In genomic region chr2:127501061-127501460, GRCm38 (mm10) we compare ENCODE assay signal across 9 mouse cellular contexts. TPM values are rescaled to one million over a fixed set of nuclear protein-coding genes. Genes with fewer than 3 reads are reported as not detected.
DNase-seq lines count a peak whose midpoint lies in the region; ATAC-seq and TF ChIP-seq lines count a peak whose summit lies in the region.
"Had no signal": no experiment of that assay in that cellular context is flagged by ENCODE, and none has a peak within 500 bp of the region (broad histone marks: within the 10 kb centered on the region; RNA-seq: fewer than 3 reads in every experiment).

No protein-coding gene starts in this region.

- H3K9ac ChIP-seq in hindbrain, postnatal 0 days (replicated peaks; ENCODE audit: low read length): no peak overlapping the region
- H3K9ac ChIP-seq in hindbrain, embryonic 16.5 days (ENCODE audit: low read depth, low read length): no peak overlapping the region
- H3K9ac ChIP-seq in forebrain, embryonic 14.5 days (ENCODE audit: low read length): no peak overlapping the region
- H3K9ac ChIP-seq in kidney, embryonic 14.5 days (ENCODE audit: low read depth, low read length): no peak overlapping the region
- H3K9ac ChIP-seq: liver, embryonic 13.5 days had no signal

- no peak overlapping the region for H3K4me3 ChIP-seq in hindbrain, postnatal 0 days (ENCODE audit: low read length)
- no peak overlapping the region for H3K4me3 ChIP-seq in hindbrain, embryonic 16.5 days (ENCODE audit: low read length)
- H3K4me3 ChIP-seq in forebrain, embryonic 14.5 days (ENCODE audit: low read depth, low read length): no peak overlapping the region
- no peak overlapping the region for H3K4me3 ChIP-seq in kidney, embryonic 14.5 days (ENCODE audit: low read length)
- H3K4me3 ChIP-seq: liver, embryonic 13.5 days had no signal

- 53% methylated on average over 7 of the region's 7 CpGs for WGBS in hindbrain, postnatal 0 days
- 56% methylated on average over 7 of the region's 7 CpGs for WGBS in hindbrain, embryonic 16.5 days
- WGBS in forebrain, embryonic 14.5 days: 51% methylated on average over 7 of the region's 7 CpGs
- 55% methylated on average over 7 of the region's 7 CpGs for WGBS in kidney, embryonic 14.5 days

- ATAC-seq in hindbrain, postnatal 0 days: no peak
- no peak for ATAC-seq in hindbrain, embryonic 16.5 days
- ATAC-seq in forebrain, embryonic 14.5 days: peak; percentile 45; the same call in 1 of the 2 replicates
- ATAC-seq in kidney, embryonic 14.5 days (ENCODE audit: low FRiP score, low TSS enrichment): 0 out of 2 replicates have a peak, but pooled peaks have one; percentile 18

- H3K27ac ChIP-seq in hindbrain, postnatal 0 days: no peak overlapping the region
- no peak overlapping the region for H3K27ac ChIP-seq in hindbrain, embryonic 16.5 days (ENCODE audit: low read depth, low read length)
- no peak overlapping the region for H3K27ac ChIP-seq in forebrain, embryonic 14.5 days (ENCODE audit: low read depth, low read length)
- H3K27ac ChIP-seq in kidney, embryonic 14.5 days (ENCODE audit: low read depth, low read length): no peak overlapping the region
- H3K27ac ChIP-seq: liver, embryonic 13.5 days had no signal

- H3K9me3 ChIP-seq in hindbrain, postnatal 0 days (ENCODE audit: low read length): no peaks in the 10 kb centered on the region
- H3K9me3 ChIP-seq in hindbrain, embryonic 16.5 days (ENCODE audit: control insufficient read depth, low read length): no peaks in the 10 kb centered on the region
- no peaks in the 10 kb centered on the region for H3K9me3 ChIP-seq in forebrain, embryonic 14.5 days (replicated peaks; ENCODE audit: control insufficient read depth, low read length)
- H3K9me3 ChIP-seq in kidney, embryonic 14.5 days (ENCODE audit: control insufficient read depth, low read length): no peaks in the 10 kb centered on the region
- H3K9me3 ChIP-seq: liver, embryonic 13.5 days had no signal

- no peak overlapping the region for H3K4me2 ChIP-seq in hindbrain, postnatal 0 days (ENCODE audit: low read depth, low read length)
- H3K4me2 ChIP-seq in hindbrain, embryonic 16.5 days (ENCODE audit: low read length): no peak overlapping the region
- H3K4me2 ChIP-seq in forebrain, embryonic 14.5 days (ENCODE audit: low read length): no peak overlapping the region
- no peak overlapping the region for H3K4me2 ChIP-seq in kidney, embryonic 14.5 days (replicated peaks; ENCODE audit: low read depth, low read length)
- H3K4me2 ChIP-seq: liver, embryonic 13.5 days had no signal

- peaks cover 4% of the 10 kb centered on the region; the same call in 1 of the 2 replicates for H3K4me1 ChIP-seq in hindbrain, postnatal 0 days (ENCODE audit: insufficient read depth, low read length)
- peaks cover 7% of the 10 kb centered on the region for H3K4me1 ChIP-seq in hindbrain, embryonic 16.5 days (ENCODE audit: control insufficient read depth, insufficient read depth, low read depth, low read length)
- peaks cover 11% of the 10 kb centered on the region for H3K4me1 ChIP-seq in forebrain, embryonic 14.5 days (ENCODE audit: control insufficient read depth, insufficient read depth, low read length)
- H3K4me1 ChIP-seq in kidney, embryonic 14.5 days (ENCODE audit: control insufficient read depth, insufficient read depth, low read length): no peaks in the 10 kb centered on the region
- H3K4me1 ChIP-seq: liver, embryonic 13.5 days had no signal

- peak; percentile 55 for DNase-seq in hindbrain, postnatal 0 days (ENCODE audit: low spot score)
- DNase-seq in CD8-positive naive resting alpha-beta T cell, adult 2 months (ENCODE audit: low read depth in 2 of 2, low spot score in 2 of 2): peak; percentile 19 to 38
- DNase-seq in adrenal gland, postnatal 14 days: peak; percentile 72
- DNase-seq in forebrain, embryonic 14.5 days (ENCODE audit: low spot score): peak; percentile 68
- peak; percentile 62 for DNase-seq in lung, postnatal 36 days
- DNase-seq in thymus, postnatal 14 days: peak; percentile 63
- DNase-seq: liver, embryonic 13.5 days had no signal

- peak; percentile 81 for TF ChIP-seq CTCF in hindbrain, postnatal 0 days (IDR thresholded peaks at IDR 0.05; ENCODE audit: low read depth)

- H3K36me3 ChIP-seq in hindbrain, postnatal 0 days (ENCODE audit: insufficient read depth, low read length): no peaks in the 10 kb centered on the region
- H3K36me3 ChIP-seq in hindbrain, embryonic 16.5 days (ENCODE audit: control insufficient read depth, insufficient read depth, low read length): no peaks in the 10 kb centered on the region
- H3K36me3 ChIP-seq in forebrain, embryonic 14.5 days (ENCODE audit: control insufficient read depth, insufficient read depth, low read length): no peaks in the 10 kb centered on the region
- no peaks in the 10 kb centered on the region for H3K36me3 ChIP-seq in kidney, embryonic 14.5 days (ENCODE audit: control insufficient read depth, insufficient read depth, low read length)
- H3K36me3 ChIP-seq: liver, embryonic 13.5 days had no signal

- H3K27me3 ChIP-seq in hindbrain, postnatal 0 days (ENCODE audit: insufficient read depth, low read length): no peaks in the 10 kb centered on the region
- H3K27me3 ChIP-seq in hindbrain, embryonic 16.5 days (replicated peaks; ENCODE audit: control insufficient read depth, insufficient read depth, low read length): no peaks in the 10 kb centered on the region
- no peaks in the 10 kb centered on the region for H3K27me3 ChIP-seq in forebrain, embryonic 14.5 days (replicated peaks; ENCODE audit: control insufficient read depth, insufficient read depth, low read length)
- no peaks in the 10 kb centered on the region for H3K27me3 ChIP-seq in kidney, embryonic 14.5 days (ENCODE audit: control insufficient read depth, insufficient read depth, low read length)

RNA-seq across cellular contexts. Expression of gene Kcnip3, which starts 20.8 kb away (rescaled TPM):
- 34.7 and 39.0 TPM in 2 replicates for total RNA-seq in hindbrain, postnatal 0 days (2014; rRNA removed)
- polyA plus RNA-seq in hindbrain, postnatal 0 days (2015; fragmentation: Nextera tagmentation; extraction: Ambion mirVana): 12.4 and 13.8 TPM in 2 replicates
- polyA plus RNA-seq in hindbrain, embryonic 16.5 days (2015; fragmentation: Nextera tagmentation; extraction: Ambion mirVana): 15.4 and 20.0 TPM in 2 replicates
- total RNA-seq in adrenal gland, postnatal 14 days (2021): 5.1 and 5.3 TPM in 2 replicates
- 13.8 and 15.1 TPM in 2 replicates for polyA plus RNA-seq in forebrain, embryonic 14.5 days (2014; fragmentation: Nextera tagmentation; extraction: Ambion mirVana)
- 4.0 and 4.9 TPM in 2 replicates for polyA plus RNA-seq in kidney, embryonic 14.5 days (2014; fragmentation: Nextera tagmentation; extraction: Ambion mirVana)

RNA-seq across cellular contexts. Expression of gene Prom2, which starts 40.2 kb away (rescaled TPM):
- total RNA-seq in hindbrain, postnatal 0 days (2014; rRNA removed): 0.07 and 0.10 TPM in 2 replicates
- 0.10 and 0.32 TPM in 2 replicates for polyA plus RNA-seq in hindbrain, postnatal 0 days (2015; fragmentation: Nextera tagmentation; extraction: Ambion mirVana)
- polyA plus RNA-seq in hindbrain, embryonic 16.5 days (2015; fragmentation: Nextera tagmentation; extraction: Ambion mirVana): 0.05 and 0.06 TPM in 2 replicates
- total RNA-seq in adrenal gland, postnatal 14 days (2021): 0.19 and 0.26 TPM in 2 replicates
- 0.04 TPM in 1 of 2 replicates, not detected in the other for polyA plus RNA-seq in forebrain, embryonic 14.5 days (2014; fragmentation: Nextera tagmentation; extraction: Ambion mirVana)
- polyA plus RNA-seq in kidney, embryonic 14.5 days (2014; fragmentation: Nextera tagmentation; extraction: Ambion mirVana): 1.4 and 1.9 TPM in 2 replicates
- polyA plus RNA-seq: liver, embryonic 13.5 days had no signal

RNA-seq across cellular contexts. Expression of gene Fahd2a, which starts 56.7 kb away (rescaled TPM):
- 29.4 and 44.4 TPM in 2 replicates for total RNA-seq in hindbrain, postnatal 0 days (2014; rRNA removed)
- polyA plus RNA-seq in hindbrain, postnatal 0 days (2015; fragmentation: Nextera tagmentation; extraction: Ambion mirVana): 33.6 and 34.0 TPM in 2 replicates
- polyA plus RNA-seq in hindbrain, embryonic 16.5 days (2015; fragmentation: Nextera tagmentation; extraction: Ambion mirVana): 31.4 and 32.9 TPM in 2 replicates
- 48.1 and 48.5 TPM in 2 replicates for total RNA-seq in adrenal gland, postnatal 14 days (2021)
- 32.1 and 32.8 TPM in 2 replicates for polyA plus RNA-seq in forebrain, embryonic 14.5 days (2014; fragmentation: Nextera tagmentation; extraction: Ambion mirVana)
- 29.5 and 29.7 TPM in 2 replicates for polyA plus RNA-seq in kidney, embryonic 14.5 days (2014; fragmentation: Nextera tagmentation; extraction: Ambion mirVana)

Comparison
In these comparisons a context has a peak if more than half of its experiments do, and no peak if none do; other contexts are left out.
1. ATAC-seq: peak in forebrain, embryonic 14.5 days (single experiment) and kidney, embryonic 14.5 days (single experiment); none in hindbrain, postnatal 0 days (single experiment) and hindbrain, embryonic 16.5 days (single experiment).
2. Peak in every context shown above with its lines, with median percentiles within 50 percentile points of each other: DNase-seq.